Mouse (Mus musculus) brain, embryonic 14.5 days (tissue): ENCODE measurements around the gene Prrt4.

Source experiments
- CTCF ChIP-seq: fragments of 200-500 bp; IDR thresholded peaks from 2 replicates; pipeline ENCODE4 v1.5.1; 2012; ENCODE audit warnings: inconsistent platforms, mild to moderate bottlenecking, moderate library complexity, borderline replicate concordance; ENCODE audit not compliant: insufficient read depth, insufficient read length; ENCODE audit errors: extremely low read depth
- POLR2A ChIP-seq: fragments of 200-500 bp; IDR thresholded peaks from 2 replicates; pipeline ENCODE4 v1.6.1; 2012; ENCODE audit warnings: mild to moderate bottlenecking, inconsistent platforms, borderline replicate concordance; ENCODE audit not compliant: poor library complexity, insufficient read depth, insufficient read length, severe bottlenecking; ENCODE audit errors: extremely low read depth

GRCm38 (mm10) chr6:29200496-29200895 is 21.1 kb upstream of the Prrt4 start:
- TF ChIP-seq POLR2A (no peak), CTCF (no peak)
